15 mouse cellular contexts compared by ENCODE assay signal in the genomic region with DNA sequence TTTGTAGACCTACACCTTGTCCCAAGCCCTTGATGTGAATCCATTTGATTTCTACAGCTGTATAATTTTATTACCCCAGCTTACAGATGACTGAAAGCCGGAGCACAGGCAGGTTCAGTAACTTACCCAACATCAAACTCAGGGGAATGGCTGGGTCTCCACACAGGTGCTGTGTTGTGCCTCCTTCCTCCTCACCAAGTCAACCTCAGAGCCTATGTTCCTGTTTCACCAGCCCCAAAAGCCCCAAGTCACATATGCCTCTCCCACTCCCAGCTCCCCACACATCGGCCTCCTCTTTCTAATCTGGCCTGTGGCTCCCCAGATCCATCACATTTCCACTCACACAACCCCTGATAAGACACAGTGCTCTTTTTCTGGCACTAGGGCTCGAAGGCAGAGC. TPM values are rescaled to one million over a fixed set of nuclear protein-coding genes. Genes with fewer than 3 reads are reported as not detected.
DNase-seq lines count a peak whose midpoint lies in the region; TF ChIP-seq lines count a peak whose summit lies in the region.
"Had no signal": no experiment of that assay in that cellular context is flagged by ENCODE, and none has a peak within 500 bp of the region (broad histone marks: within the 10 kb centered on the region; RNA-seq: fewer than 3 reads in every experiment).

No protein-coding gene starts in this region.

- DNase-seq in heart, embryonic 10.5 days (ENCODE audit: low spot score) = no peak
- DNase-seq in heart, adult 8-10 months (ENCODE audit: low spot score) = no peak
- no peak for DNase-seq in layer of hippocampus, adult 2 months (ENCODE audit: low spot score in 2 of 2)
- DNase-seq in layer of hippocampus, postnatal 10 days (ENCODE audit: low spot score in 2 of 2) = no peak
- peak; percentile 55 for DNase-seq in thymus, postnatal 0 days (ENCODE audit: low spot score)
- no peak for DNase-seq in thymus, adult 2 months
- no peak for DNase-seq in gastrocnemius, postnatal 36 days
- DNase-seq in testis, postnatal 14 days (ENCODE audit: low spot score) = no peak
- DNase-seq: adrenal gland, postnatal 10 days; cerebellum, postnatal 14 days; kidney, adult 18-20 months; right cerebral cortex, postnatal 4 days had no signal

- intact Hi-C loops in gastrocnemius, postnatal 36 days (cut with DNase I) = loop anchor here (5.0 kb wide), 3 partner anchors 43 to 97 kb away; no protein-coding TSS in a partner anchor

- no peak for TF ChIP-seq CTCF in layer of hippocampus, adult 2 months (conservative IDR thresholded peaks at IDR 0.05)
- no peak for TF ChIP-seq CTCF in thymus, adult 2 months (IDR thresholded peaks at IDR 0.05; ENCODE audit: borderline replicate concordance, control insufficient read depth, extremely low read depth, insufficient read depth, low read length, poor library complexity)

- peak overlapping the region; percentile 96 for H3K4me3 ChIP-seq in heart, embryonic 10.5 days
- H3K4me3 ChIP-seq in layer of hippocampus, adult 2 months = peak overlapping the region; percentile 81
- no peak overlapping the region for H3K4me3 ChIP-seq in thymus, adult 2 months (ENCODE audit: control insufficient read depth, insufficient read depth, low read length)
- H3K4me3 ChIP-seq: limb, embryonic 13.5 days had no signal

- no peaks in the 10 kb centered on the region for H3K9me3 ChIP-seq in heart, embryonic 10.5 days
- H3K9me3 ChIP-seq: limb, embryonic 13.5 days; neural tube, embryonic 13.5 days had no signal

- 0 out of 2 replicates have a peak, but pooled peaks cover 5% of the 10 kb centered on the region for H3K36me3 ChIP-seq in heart, embryonic 10.5 days
- H3K36me3 ChIP-seq in thymus, adult 2 months (ENCODE audit: control insufficient read depth, insufficient read depth, low read length) = no peaks in the 10 kb centered on the region
- H3K36me3 ChIP-seq: limb, embryonic 13.5 days; neural tube, embryonic 13.5 days had no signal

- peaks cover 35% of the 10 kb centered on the region for H3K4me1 ChIP-seq in heart, embryonic 10.5 days
- peaks cover 19% of the 10 kb centered on the region for H3K4me1 ChIP-seq in thymus, adult 2 months (replicated peaks; ENCODE audit: control insufficient read depth, insufficient read depth, low read length)

- 37% methylated on average over 3 of the region's 3 CpGs for WGBS in heart, embryonic 10.5 days
- WGBS in thymus, adult 2 months = 42% methylated on average over 3 of the region's 3 CpGs

- no peak for TF ChIP-seq POLR2A in thymus, adult 2 months (IDR thresholded peaks at IDR 0.05; ENCODE audit: control insufficient read depth, extremely low read depth, insufficient read depth, low read length, poor library complexity)

- H3K27ac ChIP-seq in heart, embryonic 10.5 days = no peak overlapping the region
- no peak overlapping the region for H3K27ac ChIP-seq in layer of hippocampus, adult 2 months
- no peak overlapping the region for H3K27ac ChIP-seq in thymus, adult 2 months (ENCODE audit: control insufficient read depth, insufficient read depth, low read length)
- H3K27ac ChIP-seq: hindbrain, embryonic 14.5 days; limb, embryonic 13.5 days; neural tube, embryonic 13.5 days had no signal

- H3K27me3 ChIP-seq in heart, embryonic 10.5 days (ENCODE audit: insufficient read depth, poor library complexity, severe bottlenecking) = no peaks in the 10 kb centered on the region
- H3K27me3 ChIP-seq in thymus, adult 2 months (ENCODE audit: control insufficient read depth, insufficient read depth, low read length) = no peaks in the 10 kb centered on the region
- H3K27me3 ChIP-seq: limb, embryonic 13.5 days had no signal

RNA-seq across cellular contexts. Expression of a gene that starts 2.6 kb away (rescaled TPM):
- polyA plus RNA-seq in heart, embryonic 10.5 days (2016; fragmentation: Nextera tagmentation; extraction: Ambion mirVana) = 51.8 and 57.5 TPM in 2 replicates
- 10 to 100 TPM; 42.5 to 68.2 (median 55.1) TPM for total RNA-seq in heart, adult 8-10 months (2022)
- total RNA-seq in layer of hippocampus, adult 2 months (2021) = 10 to 100 TPM; 26.0 to 27.6 TPM
- 10 to 100 TPM; 65.5 to 70.8 TPM for total RNA-seq in layer of hippocampus, postnatal 10 days (2021)
- polyA plus RNA-seq in thymus, postnatal 0 days (2015; fragmentation: Nextera tagmentation; extraction: Ambion mirVana) = 56.8 and 58.2 TPM in 2 replicates
- 27.4 and 37.2 TPM in 2 replicates for polyA plus RNA-seq in thymus, adult 2 months (2012; rRNA removed)
- 10 to 100 TPM; 15.3 to 15.7 TPM for total RNA-seq in gastrocnemius, postnatal 36 days (2021)
